Mouse (Mus musculus) testis, adult 2 months (tissue): Measurements from ENCODE around the gene Faf2.

Experiments used
- CTCF ChIP-seq: fragments of 200-500 bp; IDR thresholded peaks from 2 replicates; pipeline ENCODE4 v1.5.1; 2012; ENCODE audit warnings: low read depth, mild to moderate bottlenecking, inconsistent platforms, low read length, moderate library complexity; ENCODE audit not compliant: control insufficient read depth, insufficient read depth, insufficient replicate concordance
- POLR2A ChIP-seq: fragments of 200-500 bp; IDR thresholded peaks from 2 replicates; pipeline ENCODE4 v1.6.1; 2012; ENCODE audit warnings: low read depth, mild to moderate bottlenecking, inconsistent platforms, low read length, moderate library complexity; ENCODE audit not compliant: control insufficient read depth

- TF ChIP-seq POLR2A: 0 out of 2 replicates have a peak, but pooled peaks have one; percentile 33
- TF ChIP-seq CTCF: no peak
Observed at GRCm38 (mm10) chr13:54610972-54611754, 10.4 kb upstream of the Faf2 start, which contains the start of gene Cltb.
